Mouse (Mus musculus) MEL (cell line): Measurements from ENCODE around the gene Rsph1. TPM values are rescaled to one million over a fixed set of nuclear protein-coding genes. Genes with fewer than 3 reads are reported as not detected.

Experiments used
- DNase-seq: peaks from one replicate; pipeline ENCODE4 v3.0.0; 2011; ENCODE audit warnings: low read depth, low spot score
- H3K27ac ChIP-seq: 2 replicates; pipeline ENCODE4 v1.5.1; 2012; ENCODE audit warnings: low read depth, mild to moderate bottlenecking, control low read depth, low read length, moderate library complexity; ENCODE audit not compliant: control insufficient read depth
- H3K27me3 ChIP-seq, 2 experiments: fragments of 150-350 bp in 1 of 2; sonication (generic) in 1 of 2; 2 replicates each; pipeline ENCODE4 v1.6.1; 2012; ENCODE audit warnings: low read length in 2 of 2, mild to moderate bottlenecking in 2 of 2, improper control_type of control experiment in 1 of 2, moderate library complexity in 1 of 2; ENCODE audit not compliant: insufficient read depth in 2 of 2, control insufficient read depth in 1 of 2
- H3K36me3 ChIP-seq, 2 experiments: 2 replicates each; pipeline ENCODE4 v1.6.1; 2012 to 2014; ENCODE audit warnings: low read length in 2 of 2, improper control_type of control experiment in 1 of 2, inconsistent platforms in 1 of 2, mild to moderate bottlenecking in 1 of 2; ENCODE audit not compliant: insufficient read depth in 2 of 2, control insufficient read depth in 1 of 2
- H3K4me1 ChIP-seq, 2 experiments: fragments of 150-350 bp in 1 of 2; sonication (generic) in 1 of 2; 2 replicates each; pipeline ENCODE4 v1.6.1; 2012; ENCODE audit warnings: low read length in 2 of 2, improper control_type of control experiment in 1 of 2, mild to moderate bottlenecking in 1 of 2; ENCODE audit not compliant: insufficient read depth in 2 of 2, control insufficient read depth in 1 of 2
- H3K4me3 ChIP-seq, 2 experiments: fragments of 150-350 bp in 1 of 2; sonication (generic) in 1 of 2; 2 replicates each; pipeline ENCODE4 v1.5.1; 2012; ENCODE audit warnings: low read depth in 2 of 2, low read length in 2 of 2, mild to moderate bottlenecking in 2 of 2, moderate library complexity in 2 of 2, control low read depth in 1 of 2, improper control_type of control experiment in 1 of 2; ENCODE audit not compliant: control insufficient read depth in 1 of 2, insufficient read depth in 1 of 2
- H3K79me2 ChIP-seq: 2 replicates; pipeline ENCODE4 v1.6.1; 2012; ENCODE audit warnings: mild to moderate bottlenecking, low read length, moderate library complexity; ENCODE audit not compliant: control insufficient read depth, poor library complexity, insufficient read depth
- H3K9ac ChIP-seq: 2 replicates; pipeline ENCODE4 v1.6.1; 2012; ENCODE audit warnings: low read depth, mild to moderate bottlenecking, control low read depth, low read length, moderate library complexity; ENCODE audit not compliant: control insufficient read depth, poor library complexity, severe bottlenecking
- H3K9me3 ChIP-seq: fragments of 150-350 bp; sonication (generic); replicated peaks from 2 replicates; pipeline ENCODE4 v1.6.1; 2012; ENCODE audit warnings: mild to moderate bottlenecking, low read length, improper control_type of control experiment, moderate library complexity; ENCODE audit not compliant: insufficient read depth
- BHLHE40 ChIP-seq: IDR thresholded peaks from 2 replicates; pipeline ENCODE4 v1.6.1; 2012; ENCODE audit warnings: low read depth, mild to moderate bottlenecking, inconsistent platforms, low read length, improper control_type of control experiment, borderline replicate concordance
- CTCF ChIP-seq, 3 experiments: IDR thresholded peaks in 2 of 3; conservative IDR thresholded peaks in 1 of 3; 2 replicates each; pipeline ENCODE4 v1.5.1; 2011 to 2012; ENCODE audit warnings: low read length in 3 of 3, low read depth in 2 of 3, mild to moderate bottlenecking in 2 of 3, improper control_type of control experiment in 1 of 3, inconsistent platforms in 1 of 3, mixed read lengths in 1 of 3, moderate library complexity in 1 of 3; ENCODE audit not compliant: control insufficient read depth in 1 of 3, insufficient read depth in 1 of 3, poor library complexity in 1 of 3, severe bottlenecking in 1 of 3
- ELF1 ChIP-seq: IDR thresholded peaks from 2 replicates; pipeline ENCODE4 v1.6.1; 2014; ENCODE audit warnings: low read depth, mild to moderate bottlenecking, inconsistent platforms, low read length, improper control_type of control experiment, moderate library complexity
- EP300 ChIP-seq, 2 experiments: IDR thresholded peaks; 2 replicates each; pipeline ENCODE4 v1.6.1; 2011; ENCODE audit warnings: improper control_type of control experiment in 2 of 2, low read length in 2 of 2, low read depth in 1 of 2, mild to moderate bottlenecking in 1 of 2
- ETS1 ChIP-seq: IDR thresholded peaks from 2 replicates; pipeline ENCODE4 v1.6.1; 2012; ENCODE audit warnings: low read depth, mild to moderate bottlenecking, inconsistent platforms, low read length, improper control_type of control experiment, moderate library complexity
- GABPA ChIP-seq: IDR thresholded peaks from 2 replicates; pipeline ENCODE4 v1.6.1; 2012; ENCODE audit warnings: low read depth, mild to moderate bottlenecking, inconsistent platforms, low read length, improper control_type of control experiment, moderate library complexity
- GATA1 ChIP-seq: IDR thresholded peaks from 2 replicates; pipeline ENCODE4 v1.6.1; 2011; ENCODE audit warnings: low read depth, low read length, improper control_type of control experiment
- HCFC1 ChIP-seq: IDR thresholded peaks from 2 replicates; pipeline ENCODE4 v1.6.1; 2012; ENCODE audit warnings: low read depth, mild to moderate bottlenecking, inconsistent platforms, low read length, improper control_type of control experiment, moderate library complexity
- JUND ChIP-seq: IDR thresholded peaks from 2 replicates; pipeline ENCODE4 v1.6.1; 2011; ENCODE audit warnings: low read depth, mild to moderate bottlenecking, improper control_type of control experiment, low read length
- MAX ChIP-seq: IDR thresholded peaks from 2 replicates; pipeline ENCODE4 v1.6.1; 2011; ENCODE audit warnings: low read length, improper control_type of control experiment
- MYB ChIP-seq: IDR thresholded peaks from 2 replicates; pipeline ENCODE4 v1.6.1; 2011; ENCODE audit warnings: mild to moderate bottlenecking, low read depth, low read length, improper control_type of control experiment
- MYC ChIP-seq: IDR thresholded peaks from 2 replicates; pipeline ENCODE4 v1.6.1; 2011; ENCODE audit warnings: low read depth, mild to moderate bottlenecking, low read length, improper control_type of control experiment, moderate library complexity
- NELFE ChIP-seq: IDR thresholded peaks from 2 replicates; pipeline ENCODE4 v1.6.1; 2011; ENCODE audit warnings: low read depth, low read length, improper control_type of control experiment
- POLR2AphosphoS2 ChIP-seq: IDR thresholded peaks from 2 replicates; pipeline ENCODE4 v1.6.1; 2011; ENCODE audit warnings: low read length, improper control_type of control experiment
- SIN3A ChIP-seq: IDR thresholded peaks from 2 replicates; pipeline ENCODE4 v1.6.1; 2012; ENCODE audit warnings: low read length, improper control_type of control experiment, inconsistent platforms
- TCF12 ChIP-seq: IDR thresholded peaks from 2 replicates; pipeline ENCODE4 v1.6.1; 2014; ENCODE audit warnings: low read depth, mild to moderate bottlenecking, inconsistent platforms, low read length, improper control_type of control experiment, moderate library complexity
- USF1 ChIP-seq: IDR thresholded peaks from 2 replicates; pipeline ENCODE4 v1.6.1; 2014; ENCODE audit warnings: low read depth, mild to moderate bottlenecking, inconsistent platforms, low read length, improper control_type of control experiment, moderate library complexity
- USF2 ChIP-seq, 2 experiments: IDR thresholded peaks; 2 replicates each; pipeline ENCODE4 v1.6.1; 2011 to 2012; ENCODE audit warnings: improper control_type of control experiment in 2 of 2, low read length in 2 of 2, borderline replicate concordance in 1 of 2, inconsistent platforms in 1 of 2, low read depth in 1 of 2, mild to moderate bottlenecking in 1 of 2; ENCODE audit not compliant: insufficient read depth in 1 of 2
- ZNF384 ChIP-seq: IDR thresholded peaks from 2 replicates; pipeline ENCODE4 v1.6.1; 2012; ENCODE audit warnings: low read depth, mild to moderate bottlenecking, inconsistent platforms, low read length, improper control_type of control experiment
- polyA plus RNA-seq, 2 experiments: library from polyadenylated mRNA; stranded (reverse) in 1 of 2; unstranded in 1 of 2; fragments of >175 nt in 1 of 2; fragments of >200 nt in 1 of 2; gene quantifications; 2 replicates each; pipeline versions ENCODE4 v1.2.1 to v1.2.4; 2012; ENCODE audit warnings: low replicate concordance in 2 of 2, low read depth in 1 of 2; ENCODE audit not compliant: insufficient read length in 2 of 2, insufficient read depth in 1 of 2, missing spikeins in 1 of 2
- total RNA-seq: library from RNA; depleted of rRNA; stranded (reverse); fragments of 300-350 nt; gene quantifications from 2 replicates; pipeline ENCODE4 v1.2.3, GENCODE M21; 2012

Rsph1 gene
- total and polyA plus RNA-seq, 3 experiments = 1.3 to 3.6 TPM; not detected in 1

DNA sequence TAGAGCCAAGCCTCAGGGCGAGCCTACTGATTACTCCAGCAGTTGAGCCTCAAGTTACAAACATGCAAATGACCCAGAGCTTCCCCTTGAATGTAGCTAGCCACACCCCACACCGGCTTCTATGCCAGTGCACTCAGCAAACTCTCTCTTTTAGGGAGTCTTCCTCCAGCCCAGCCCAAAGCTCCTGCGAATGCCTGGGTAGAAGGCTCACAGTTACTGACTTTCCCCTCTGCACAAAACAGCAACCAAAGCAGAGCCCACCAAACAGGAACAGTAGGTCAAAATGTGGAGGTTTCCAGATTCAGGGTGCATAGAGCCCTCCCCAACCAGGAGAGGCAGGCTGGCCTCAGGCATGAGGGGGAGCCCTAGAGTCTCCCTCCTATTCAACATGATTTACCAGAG lies 12.0 kb downstream of the Rsph1 start:
- no peak overlapping the region; a peak in 1 of 4 replicates for H3K4me3 ChIP-seq
- peaks cover 0 to 6% of the 10 kb centered on the region in 2 experiments; a peak in 2 of 4 replicates for H3K4me1 ChIP-seq
- H3K27ac ChIP-seq = no peak overlapping the region
- no peaks in the 10 kb centered on the region for H3K79me2 ChIP-seq
- peak; percentile 80 for DNase-seq
- H3K9ac ChIP-seq = no peak overlapping the region
- H3K36me3 ChIP-seq = no peaks in the 10 kb centered on the region
- no peaks in the 10 kb centered on the region for H3K9me3 ChIP-seq
- no peaks in the 10 kb centered on the region; a peak in 1 of 4 replicates for H3K27me3 ChIP-seq
- TF ChIP-seq HCFC1 = no peak
- no peak for TF ChIP-seq BHLHE40
- no peak for TF ChIP-seq USF1
- no peak for TF ChIP-seq SIN3A
- TF ChIP-seq GATA1 = no peak
- peak in 1 of 3 experiments; percentile 19; a peak in 2 of 6 replicates for TF ChIP-seq CTCF (IDR thresholded peaks at IDR 0.05 in 2 of 3, conservative IDR thresholded peaks at IDR 0.05 in 1 of 3; ENCODE audit: control insufficient read depth in 1 of 3, insufficient read depth in 1 of 3, low read depth in 2 of 3, low read length in 3 of 3, poor library complexity in 1 of 3, severe bottlenecking in 1 of 3)
- TF ChIP-seq ETS1 = no peak

DNA sequence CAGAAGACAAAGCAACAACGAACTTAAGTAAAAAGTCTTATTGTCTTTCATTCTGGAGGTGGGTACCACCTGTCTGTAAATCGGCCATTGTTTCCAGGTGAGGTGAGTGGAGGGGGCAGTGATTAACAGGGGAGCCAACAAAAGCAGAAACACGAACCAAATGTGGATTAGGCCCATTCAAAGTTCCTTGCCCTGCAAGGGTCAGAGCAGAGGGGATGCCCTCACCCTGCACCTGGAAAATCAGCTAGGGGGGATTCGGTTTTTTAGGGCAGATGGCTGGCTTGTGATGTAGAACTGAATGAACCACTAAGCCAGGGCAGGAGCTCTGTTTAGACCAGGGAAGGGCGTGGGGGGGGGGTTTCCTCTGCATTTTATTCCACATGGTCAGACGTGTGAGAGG lies 12.8 kb downstream of the Rsph1 start:
- TF ChIP-seq MYB = no peak
- TF ChIP-seq POLR2AphosphoS2 = no peak
- TF ChIP-seq NELFE = no peak
- no peak for TF ChIP-seq HCFC1
- TF ChIP-seq ETS1 = no peak
- no peak for TF ChIP-seq EP300 (IDR thresholded peaks at IDR 0.05; ENCODE audit: low read depth in 1 of 2, low read length in 2 of 2)
- TF ChIP-seq CTCF (IDR thresholded peaks at IDR 0.05 in 2 of 3, conservative IDR thresholded peaks at IDR 0.05 in 1 of 3; ENCODE audit: control insufficient read depth in 1 of 3, insufficient read depth in 1 of 3, low read depth in 2 of 3, low read length in 3 of 3, poor library complexity in 1 of 3, severe bottlenecking in 1 of 3) = no peak
- TF ChIP-seq TCF12 = no peak
- TF ChIP-seq GABPA = no peak
- TF ChIP-seq MAX = no peak
- no peak for TF ChIP-seq USF2 (IDR thresholded peaks at IDR 0.05; ENCODE audit: borderline replicate concordance in 1 of 2, insufficient read depth in 1 of 2, low read depth in 1 of 2, low read length in 2 of 2)
- no peak for TF ChIP-seq ZNF384
- no peak for TF ChIP-seq MYC
- TF ChIP-seq ELF1 = no peak
- TF ChIP-seq JUND = no peak
- no peak overlapping the region for H3K27ac ChIP-seq
- no peaks in the 10 kb centered on the region for H3K79me2 ChIP-seq
- H3K9ac ChIP-seq = no peak overlapping the region
- H3K4me3 ChIP-seq = no peak overlapping the region
- no peaks in the 10 kb centered on the region for H3K9me3 ChIP-seq
- DNase-seq = no peak
- no peaks in the 10 kb centered on the region for H3K36me3 ChIP-seq
- no peaks in the 10 kb centered on the region; a peak in 1 of 4 replicates for H3K27me3 ChIP-seq
- H3K4me1 ChIP-seq = peaks cover 0 to 5% of the 10 kb centered on the region in 2 experiments; a peak in 2 of 4 replicates
